Mouse (Mus musculus): ENCODE results near the gene Ick. TPM values are rescaled to one million over a fixed set of nuclear protein-coding genes. Genes with fewer than 3 reads are reported as not detected.
"Not testable (repeated sequence)": the region's sequence is repeated elsewhere in the genome, so short reads cannot be mapped to it uniquely, and the experiment has no call there.

Gene Ick
- total RNA-seq, 1 experiment from 2014 or later = 3.4 TPM

DNA sequence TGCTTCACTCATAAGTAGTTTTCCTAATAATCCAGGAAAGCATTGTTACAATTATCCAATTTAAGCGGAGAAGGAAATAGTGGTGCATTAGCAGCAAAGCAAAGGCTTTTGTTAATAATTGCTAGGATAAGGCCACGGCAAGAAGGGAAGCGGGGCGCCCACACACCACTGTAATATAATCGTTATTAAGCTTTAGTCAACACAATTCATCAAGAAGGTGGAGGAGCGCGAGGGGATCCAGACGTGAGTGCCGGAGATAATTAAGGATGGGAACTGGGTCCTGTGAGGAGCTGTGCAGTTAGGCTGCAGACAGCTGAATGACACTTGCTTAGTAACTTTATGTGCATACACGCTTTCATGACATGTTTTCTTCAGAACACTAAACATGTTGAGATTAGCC lies 17.7 kb downstream of the Ick start:
- ATAC-seq (replicated peaks; ENCODE audit: insufficient number of reproducible peaks, low FRiP score, low TSS enrichment, poor library complexity, severe bottlenecking) = no peak

DNA sequence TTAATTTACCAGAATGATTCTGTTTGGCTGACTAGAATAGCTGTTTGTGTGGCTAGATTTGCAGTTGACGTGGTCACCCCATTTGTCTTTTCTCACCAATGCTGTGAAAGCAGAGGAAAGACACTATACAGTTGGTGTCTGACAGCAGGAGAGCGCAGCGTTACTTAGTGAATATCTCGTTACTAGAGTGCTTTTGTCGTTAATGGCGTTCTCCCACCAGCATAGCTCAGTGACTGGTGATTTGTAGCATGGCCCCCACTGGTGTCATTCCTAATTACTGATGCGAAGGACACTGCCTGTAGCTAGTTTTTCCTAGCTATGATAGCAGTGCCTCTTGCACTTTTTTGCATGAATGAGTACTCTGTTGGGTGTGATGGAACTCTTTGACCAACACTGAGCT lies 26.7 kb downstream of the Ick start:
- no peak for ATAC-seq (replicated peaks; ENCODE audit: insufficient number of reproducible peaks, low FRiP score, low TSS enrichment, poor library complexity, severe bottlenecking)

DNA sequence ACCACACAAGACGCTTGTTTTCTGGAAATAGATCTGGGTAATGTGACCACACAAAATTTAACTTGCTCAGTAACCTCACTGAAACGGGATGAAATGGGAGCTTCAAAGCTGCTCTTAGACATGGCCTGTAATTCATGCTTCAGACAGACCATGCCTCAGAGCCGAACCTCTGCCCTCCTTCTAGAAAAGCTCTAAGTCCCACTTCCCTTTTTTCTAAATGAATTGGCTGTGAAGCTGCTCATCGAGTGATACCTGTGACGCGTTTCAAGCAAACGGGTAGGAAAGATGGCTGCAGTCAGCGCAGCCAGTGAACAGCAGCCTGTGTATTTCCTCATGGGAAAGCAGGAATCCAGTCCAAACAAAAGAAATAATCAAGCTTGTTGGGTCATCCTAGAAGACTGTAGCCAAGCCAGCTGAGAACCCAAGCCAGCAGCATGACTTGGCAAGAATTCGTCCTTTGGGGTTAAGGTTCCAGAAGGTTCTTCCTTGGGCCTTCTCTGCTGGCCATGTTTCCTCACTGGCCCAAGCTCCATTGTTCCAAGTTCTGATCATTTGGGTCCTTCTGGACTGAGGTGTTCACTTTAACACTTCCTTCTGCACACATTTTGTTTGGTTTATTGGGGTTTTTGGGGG lies 29.2 kb downstream of the Ick start:
- no peak for ATAC-seq (replicated peaks; ENCODE audit: insufficient number of reproducible peaks, low FRiP score, low TSS enrichment, poor library complexity, severe bottlenecking)

DNA sequence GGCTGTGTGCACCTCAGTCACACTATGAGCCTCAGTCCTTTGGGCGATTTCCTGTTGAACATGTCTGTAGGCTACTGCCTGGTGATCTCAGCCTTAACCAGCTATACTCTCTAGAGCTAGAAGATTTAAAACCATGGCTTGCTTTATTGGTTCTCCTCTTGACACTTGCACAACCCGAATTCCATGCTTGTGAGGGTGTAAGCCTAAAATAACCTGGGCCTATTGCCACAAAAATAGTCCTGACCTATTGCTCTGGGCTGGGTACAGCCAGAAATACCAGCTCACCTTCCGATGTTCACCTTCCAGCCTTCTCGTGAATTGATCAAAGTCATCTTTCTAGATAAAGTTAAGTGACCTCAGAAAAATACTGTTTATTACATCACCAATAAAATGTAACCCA lies 30.5 kb downstream of the Ick start:
- no peak for ATAC-seq (replicated peaks; ENCODE audit: insufficient number of reproducible peaks, low FRiP score, low TSS enrichment, poor library complexity, severe bottlenecking)

DNA sequence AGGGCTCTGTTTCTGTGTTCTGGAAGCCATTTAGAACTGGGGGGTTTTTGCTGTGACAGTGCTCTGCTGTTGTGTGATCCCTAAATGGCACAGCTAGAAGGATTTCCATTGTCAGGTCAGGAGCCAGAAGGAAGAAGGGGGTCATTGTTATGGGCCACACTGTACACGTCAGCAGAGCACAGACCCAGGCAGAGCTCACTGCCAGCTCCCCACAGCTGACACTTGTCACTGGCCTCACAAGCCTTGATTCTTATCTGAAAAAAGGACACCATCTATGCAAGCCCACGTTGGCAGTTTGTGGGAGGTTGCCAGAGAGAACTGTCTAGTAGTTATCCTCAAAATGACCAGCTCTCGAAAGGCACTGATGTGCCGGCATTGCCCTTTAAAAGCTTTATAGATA lies 37.1 kb downstream of the Ick start:
- no peak for ATAC-seq (replicated peaks; ENCODE audit: insufficient number of reproducible peaks, low FRiP score, low TSS enrichment, poor library complexity, severe bottlenecking)

DNA sequence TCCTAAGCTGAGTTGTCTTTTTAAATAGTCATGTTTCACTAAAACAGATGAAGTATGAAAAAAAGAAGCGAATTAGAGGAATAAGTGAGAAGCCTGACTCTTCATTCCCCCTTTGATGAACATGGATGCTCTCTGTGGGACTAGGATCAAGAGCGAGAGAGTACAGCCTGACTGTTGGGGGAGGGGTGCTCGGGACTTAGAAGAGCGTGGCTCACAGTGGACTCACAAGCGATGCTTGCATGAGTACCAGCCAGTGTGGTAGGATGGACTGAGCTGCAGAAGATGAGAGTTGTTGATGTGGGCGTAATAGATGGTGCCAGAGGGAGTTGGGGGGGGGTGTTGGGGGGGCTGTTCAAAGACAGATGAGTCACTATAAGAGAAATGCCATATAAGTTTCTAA lies 37.6 kb downstream of the Ick start:
- no peak for ATAC-seq (replicated peaks; ENCODE audit: insufficient number of reproducible peaks, low FRiP score, low TSS enrichment, poor library complexity, severe bottlenecking)

DNA sequence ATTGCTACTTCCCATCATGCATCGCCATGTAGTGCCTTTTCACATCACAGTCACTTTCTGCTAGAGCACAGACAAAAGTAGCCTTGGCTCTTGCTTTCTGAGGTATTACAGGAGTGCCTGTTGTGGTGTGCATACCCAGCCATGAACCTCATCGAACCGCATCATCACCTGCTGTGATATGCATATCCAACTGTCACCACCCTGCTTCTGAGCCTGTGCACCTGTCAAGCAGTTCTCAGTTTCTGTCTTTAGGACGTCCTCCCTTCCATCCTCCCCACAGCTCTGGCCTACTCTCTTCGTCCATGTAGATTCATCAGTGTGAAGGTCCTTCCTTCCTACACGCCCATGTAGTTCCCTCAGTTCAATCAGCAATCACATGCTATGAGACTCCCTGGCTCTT lies 39.2 kb downstream of the Ick start:
- no peak for ATAC-seq (replicated peaks; ENCODE audit: insufficient number of reproducible peaks, low FRiP score, low TSS enrichment, poor library complexity, severe bottlenecking)

DNA sequence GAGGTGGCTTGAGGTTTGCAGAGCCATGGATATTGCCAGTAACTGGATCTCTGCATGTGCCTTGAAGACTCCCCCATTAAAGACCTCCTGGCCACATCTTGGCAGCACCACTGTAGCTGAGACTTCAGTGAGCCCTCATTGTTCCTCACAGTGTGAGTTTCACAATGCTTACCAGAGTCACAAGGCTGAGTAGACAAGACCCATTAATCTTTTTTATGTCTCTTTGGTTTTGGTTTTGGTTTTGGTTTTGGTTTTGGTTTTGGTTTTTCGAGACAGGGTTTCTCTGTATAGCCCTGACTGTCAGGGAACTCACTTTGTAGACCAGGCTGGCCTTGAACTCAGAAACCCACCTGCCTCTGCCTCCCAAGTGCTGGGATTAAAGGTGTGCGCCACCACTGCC lies 40.8 kb downstream of the Ick start:
- not testable (repeated sequence) for ATAC-seq (replicated peaks; ENCODE audit: insufficient number of reproducible peaks, low FRiP score, low TSS enrichment, poor library complexity, severe bottlenecking)

DNA sequence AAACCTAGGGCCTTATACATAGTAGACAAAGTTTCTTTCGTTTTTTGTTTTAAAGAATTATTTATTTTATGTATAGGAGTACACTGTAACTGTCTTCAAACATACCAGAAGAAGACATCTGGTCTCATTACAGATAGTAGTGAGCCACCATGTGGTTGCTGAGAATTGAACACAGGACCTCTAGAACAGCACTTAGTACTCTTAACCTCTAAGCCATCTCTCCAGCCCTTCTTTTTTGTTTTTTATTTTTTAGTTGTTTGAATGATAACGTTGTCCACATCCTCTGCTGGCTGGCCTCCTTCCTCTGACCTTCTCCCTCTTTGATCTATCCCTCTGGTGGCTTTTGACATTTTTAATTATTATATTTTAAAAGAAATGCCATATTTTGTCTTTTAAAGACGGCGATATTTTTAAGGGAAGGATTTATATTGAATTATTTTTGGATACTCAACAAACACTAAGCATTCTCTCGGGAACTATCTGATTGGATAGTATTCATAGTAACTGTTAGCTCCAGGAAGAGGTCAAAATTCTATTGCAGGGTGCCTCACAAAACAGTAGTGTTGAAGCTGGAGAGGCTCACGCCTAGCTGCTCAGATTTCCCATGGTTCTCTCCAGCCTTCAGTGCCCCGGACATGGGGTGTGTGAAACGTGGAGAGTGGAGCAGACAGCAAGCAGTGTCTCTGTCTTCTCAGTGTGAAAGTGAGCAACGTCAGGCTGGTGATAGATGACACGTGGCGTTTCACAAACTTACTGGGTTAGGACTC lies 45.4 kb downstream of the Ick start:
- ATAC-seq (replicated peaks; ENCODE audit: insufficient number of reproducible peaks, low FRiP score, low TSS enrichment, poor library complexity, severe bottlenecking) = no peak

DNA sequence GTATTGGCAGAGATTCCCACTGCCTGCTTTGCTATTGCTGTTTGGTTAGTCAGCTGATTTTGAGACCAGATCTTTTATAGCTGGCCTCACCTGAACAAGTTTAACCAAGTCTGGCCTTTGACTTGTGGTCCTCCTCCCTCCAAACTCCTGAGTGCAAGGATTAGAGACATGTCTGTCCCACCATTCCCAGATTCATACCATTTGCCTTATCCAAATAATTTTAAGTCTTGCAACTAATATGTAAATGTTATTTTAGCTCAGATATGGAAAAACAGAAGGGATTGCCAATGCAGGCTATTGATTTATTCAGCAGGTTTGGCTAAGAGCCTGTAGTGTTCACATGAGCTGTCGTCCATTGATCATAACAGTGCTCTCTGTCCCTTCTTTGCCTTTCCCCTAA lies 48.2 kb downstream of the Ick start:
- ATAC-seq (replicated peaks; ENCODE audit: insufficient number of reproducible peaks, low FRiP score, low TSS enrichment, poor library complexity, severe bottlenecking) = no peak

DNA sequence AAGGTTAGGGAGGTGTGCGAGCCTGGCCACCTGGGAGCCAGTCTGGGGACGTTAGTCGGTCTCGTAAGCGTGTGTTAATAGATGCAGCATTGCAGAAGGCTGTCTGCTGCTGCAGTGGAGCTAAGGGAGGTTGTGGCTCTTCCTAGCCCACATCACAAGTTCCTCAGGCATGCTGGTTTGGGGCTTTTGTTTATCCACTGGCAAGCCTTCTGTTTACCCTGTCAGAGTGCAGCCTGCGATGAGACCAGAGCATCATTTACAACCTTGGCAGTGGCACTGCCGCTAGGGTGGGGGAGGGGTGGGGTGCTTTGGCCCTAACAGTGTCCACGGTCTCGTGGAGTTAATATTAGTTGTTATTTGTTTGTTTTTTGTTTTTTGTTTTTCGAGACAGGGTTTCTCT lies 54.3 kb downstream of the Ick start:
- ATAC-seq (replicated peaks; ENCODE audit: insufficient number of reproducible peaks, low FRiP score, low TSS enrichment, poor library complexity, severe bottlenecking) = no peak

DNA sequence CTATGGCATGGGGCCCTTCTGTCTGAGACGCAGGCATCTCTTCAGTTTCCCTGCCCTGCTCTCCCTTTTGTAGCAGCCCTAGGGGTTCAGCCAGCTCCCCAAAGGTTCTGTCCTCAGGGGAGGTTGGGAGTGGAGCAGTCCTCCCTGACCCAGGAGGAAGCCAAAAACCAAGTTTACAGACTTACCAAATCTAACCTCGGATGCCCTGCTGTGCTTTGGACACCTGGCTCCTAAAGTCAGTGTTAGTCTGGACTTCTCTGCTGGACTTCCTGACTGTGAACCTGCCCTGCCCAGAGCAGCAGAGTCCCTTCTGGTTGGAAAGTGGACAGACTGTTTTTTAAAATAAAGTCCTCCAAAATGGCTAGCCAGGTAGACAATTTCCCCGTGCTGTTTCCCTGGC lies 55.7 kb downstream of the Ick start:
- ATAC-seq (replicated peaks; ENCODE audit: insufficient number of reproducible peaks, low FRiP score, low TSS enrichment, poor library complexity, severe bottlenecking) = no peak

DNA sequence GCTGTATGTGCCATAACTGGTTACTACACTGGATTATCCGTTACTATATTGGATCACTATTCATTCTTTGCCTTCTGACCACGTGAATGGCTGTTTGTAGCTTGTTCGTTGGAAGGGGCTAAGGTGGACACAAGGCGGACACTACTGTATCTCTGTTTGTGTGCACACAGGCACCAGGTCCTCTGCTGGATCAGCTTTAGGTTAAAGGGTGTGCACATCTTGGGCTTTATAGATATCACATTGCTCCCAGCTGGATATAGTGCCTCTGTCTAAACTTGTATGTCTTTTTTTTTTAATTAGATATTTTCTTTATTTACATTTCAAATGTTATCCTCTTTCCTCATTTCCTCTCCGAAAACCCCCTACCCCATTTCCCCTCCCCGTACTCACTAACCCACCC lies 56.5 kb downstream of the Ick start:
- no peak for ATAC-seq (replicated peaks; ENCODE audit: insufficient number of reproducible peaks, low FRiP score, low TSS enrichment, poor library complexity, severe bottlenecking)

DNA sequence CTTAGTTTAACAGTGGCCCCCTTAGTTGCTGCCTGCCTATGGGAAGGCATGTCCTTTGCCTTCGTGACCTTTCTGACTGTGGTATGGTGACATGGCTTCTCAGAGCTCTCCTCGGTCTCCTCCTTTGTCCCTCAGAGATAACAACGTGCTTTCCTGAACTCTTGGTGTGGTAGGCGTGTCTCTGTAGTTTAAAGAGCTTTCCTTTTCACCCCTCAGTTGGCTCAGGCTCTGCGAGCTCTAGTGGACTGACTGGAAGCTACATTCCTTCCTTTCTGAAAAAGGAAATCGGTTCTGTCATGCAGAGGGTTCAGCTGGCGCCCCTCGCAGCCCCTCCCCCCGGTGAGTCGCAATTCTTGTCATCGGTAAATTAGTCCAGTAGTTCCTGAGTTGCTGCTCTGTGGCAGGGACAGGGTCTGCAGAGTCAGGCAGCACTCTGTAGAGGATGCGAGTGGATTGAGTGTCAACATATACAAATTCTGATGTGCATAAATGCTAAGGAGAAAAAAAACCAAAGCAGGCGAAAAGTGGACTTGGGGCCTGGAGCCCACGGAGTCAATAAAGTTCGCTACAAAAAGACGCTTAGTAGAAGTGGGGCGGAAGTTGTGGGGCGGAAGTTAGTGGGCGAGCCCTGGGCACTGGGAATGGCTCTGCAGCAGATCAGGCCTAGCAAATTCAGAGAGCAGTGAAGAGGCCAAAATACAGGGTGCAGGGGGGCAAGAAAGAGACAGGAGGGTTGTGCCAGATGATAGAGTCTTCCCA lies 57.9 kb downstream of the Ick start:
- ATAC-seq (replicated peaks; ENCODE audit: insufficient number of reproducible peaks, low FRiP score, low TSS enrichment, poor library complexity, severe bottlenecking) = no peak

DNA sequence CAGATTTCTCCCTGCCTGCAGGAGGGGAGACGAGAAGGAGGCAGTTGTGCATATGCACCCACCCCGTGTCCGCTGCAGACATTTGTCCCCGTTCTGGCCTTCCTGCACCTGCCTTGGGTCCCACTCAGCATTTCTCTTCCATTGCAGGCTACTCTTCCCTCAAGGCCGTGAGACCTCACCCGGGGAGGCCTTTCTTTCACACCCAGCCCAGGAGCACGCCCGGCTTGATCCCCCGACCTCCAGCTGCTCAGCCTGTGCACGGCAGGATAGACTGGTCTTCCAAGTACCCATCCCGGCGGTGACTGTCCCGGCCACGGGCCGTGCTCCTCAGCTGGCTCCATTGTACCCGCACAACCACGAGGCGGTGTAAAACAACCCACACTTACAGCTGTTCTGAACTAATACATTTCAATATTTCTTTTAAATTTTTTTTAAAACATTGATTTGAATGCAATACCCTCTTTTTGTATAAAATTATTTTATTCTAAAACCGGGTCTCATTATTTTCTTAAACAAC lies 58.5 kb downstream of the Ick start:
- ATAC-seq (replicated peaks; ENCODE audit: insufficient number of reproducible peaks, low FRiP score, low TSS enrichment, poor library complexity, severe bottlenecking) = no peak

DNA sequence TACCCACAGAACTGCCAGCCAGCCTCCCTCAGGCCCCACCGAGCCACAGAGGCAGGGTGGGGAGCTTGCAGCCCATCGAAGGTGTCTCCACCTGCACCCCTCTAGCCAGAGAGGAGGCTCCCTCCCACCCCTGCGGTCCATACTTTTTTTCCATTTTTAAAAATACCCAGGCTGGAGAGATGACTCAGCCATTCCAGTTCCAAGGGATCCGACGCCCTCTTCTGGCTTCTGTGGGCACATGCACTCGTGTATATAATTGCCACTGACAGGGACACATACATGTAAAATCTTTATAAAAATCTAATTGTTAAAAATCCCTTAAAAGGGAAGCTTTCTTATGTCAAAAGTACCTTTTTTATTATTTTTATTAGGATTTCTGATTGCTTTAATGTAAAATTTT lies 59.9 kb downstream of the Ick start:
- ATAC-seq (replicated peaks; ENCODE audit: insufficient number of reproducible peaks, low FRiP score, low TSS enrichment, poor library complexity, severe bottlenecking) = no peak

DNA sequence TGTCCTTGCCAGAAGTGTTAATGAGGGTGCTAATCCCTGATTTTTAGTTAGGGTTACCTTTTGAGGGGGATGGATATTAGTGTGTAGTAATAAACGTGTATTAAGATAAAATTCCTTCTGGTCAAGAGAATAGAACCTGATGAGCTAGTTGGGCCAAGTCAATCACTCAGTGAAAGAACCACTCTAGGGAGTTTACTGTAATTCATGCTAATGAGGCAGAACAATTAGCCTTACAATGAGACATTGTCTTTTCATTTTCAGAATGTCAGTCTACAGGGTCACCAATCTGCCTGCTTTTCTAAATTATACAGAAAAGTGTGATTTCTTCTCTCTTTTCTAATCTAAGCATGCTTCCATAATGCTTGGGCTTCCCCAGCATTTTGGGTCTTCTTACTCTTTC lies 65.0 kb downstream of the Ick start:
- ATAC-seq (replicated peaks; ENCODE audit: insufficient number of reproducible peaks, low FRiP score, low TSS enrichment, poor library complexity, severe bottlenecking) = no peak

DNA sequence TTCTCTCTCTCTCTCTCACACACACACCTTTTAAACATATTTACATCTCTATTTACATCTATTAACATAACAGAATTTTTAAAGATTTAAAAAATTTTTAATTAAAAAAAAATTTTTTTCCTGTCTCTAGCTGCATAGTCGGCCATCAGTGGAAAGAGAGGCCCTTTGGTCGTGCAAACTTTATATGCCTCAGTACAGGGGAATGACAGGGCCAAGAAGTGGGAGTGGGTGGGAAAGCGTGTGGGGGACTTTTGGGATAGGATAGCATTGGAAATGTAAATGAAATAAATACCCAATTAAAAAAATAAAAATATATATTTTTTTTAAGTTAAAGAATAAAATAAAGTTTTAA lies 65.9 kb downstream of the Ick start:
- ATAC-seq (replicated peaks; ENCODE audit: insufficient number of reproducible peaks, low FRiP score, low TSS enrichment, poor library complexity, severe bottlenecking) = not testable (repeated sequence)

DNA sequence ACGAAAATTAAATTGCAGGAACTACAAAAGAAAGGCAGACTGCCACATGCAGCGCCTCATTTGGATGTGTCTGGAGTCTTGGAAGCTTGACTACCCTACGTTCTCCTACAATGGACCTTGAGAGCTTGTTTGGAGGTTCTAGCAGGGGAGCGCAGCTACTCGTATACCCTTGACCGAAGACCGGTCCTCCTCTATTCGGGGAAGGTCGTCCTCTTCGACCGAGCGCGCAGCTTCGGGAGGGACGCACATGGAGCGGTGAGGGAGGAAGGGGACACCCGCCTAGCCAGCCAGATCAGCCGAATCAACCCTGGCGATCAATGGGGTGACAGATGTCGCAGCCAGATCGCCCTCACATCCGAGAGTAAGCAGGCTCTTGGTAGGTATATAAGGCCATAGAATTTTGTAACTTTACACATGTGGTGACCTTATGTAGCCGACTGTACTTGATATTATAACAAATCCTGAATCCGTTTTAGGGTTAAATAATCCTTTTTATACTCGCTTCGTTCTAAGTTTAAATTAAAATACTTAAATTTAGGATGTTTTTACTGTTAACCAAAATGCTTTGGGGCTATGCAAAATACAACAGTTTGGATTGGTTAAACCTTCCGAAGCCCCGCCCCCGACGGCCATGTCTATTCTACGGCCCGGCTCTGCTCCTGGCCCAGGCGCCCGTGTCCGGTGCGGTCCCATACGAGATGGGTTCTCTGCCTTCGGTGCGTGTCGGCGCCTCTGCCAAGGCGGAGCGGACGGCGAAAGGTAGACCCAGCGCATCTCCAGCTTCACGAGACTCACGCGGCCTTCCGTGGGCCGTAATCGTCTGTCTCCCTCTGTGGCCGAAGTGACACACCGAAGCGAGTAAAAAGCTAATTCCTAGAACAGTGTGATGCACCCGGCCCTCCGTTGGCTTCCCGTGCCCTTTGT lies 66.5 kb downstream of the Ick start:
- ATAC-seq (replicated peaks; ENCODE audit: insufficient number of reproducible peaks, low FRiP score, low TSS enrichment, poor library complexity, severe bottlenecking) = peak; percentile 89

Data from monocyte, adult 5-6 weeks (primary cell).